Mouse (Mus musculus) megakaryocyte, adult 5-6 weeks (primary cell): Measurements from ENCODE around the gene Nup188. TPM values are rescaled to one million over a fixed set of nuclear protein-coding genes. Genes with fewer than 3 reads are reported as not detected.
A peak's percentile ranks its signal among the peaks of the same experiment; 100 is the strongest.

ENCODE experiments used
- ATAC-seq: 2 replicates; pipeline ENCODE4 v1.8.0; 2016; ENCODE audit warnings: mild to moderate bottlenecking, inconsistent platforms; ENCODE audit not compliant: poor library complexity, severe bottlenecking
- total RNA-seq, 2 experiments: library from RNA; stranded (forward) in 1 of 2; stranded (reverse) in 1 of 2; fragments of 153-499, 151-499 nt in 1 of 2; fragments of 221-1000, 200-1000 nt in 1 of 2; gene quantifications; 2 replicates each; pipeline versions ENCODE4 v1.2.3 to v1.2.4; 2015 to 2017

Gene Nup188
- total RNA-seq, 2 experiments from 2014 or later = 11.1 to 18.7 TPM

- ATAC-seq = no peak
Measured at GRCm38 (mm10) chr2:30256616-30257350, 29.4 kb upstream of the Nup188 start.

- ATAC-seq = peak; percentile 43; the same call in 1 of the 2 replicates
Measured at GRCm38 (mm10) chr2:30257699-30258460, 28.3 kb upstream of the Nup188 start.

GRCm38 (mm10) chr2:30258600-30258999 is 27.6 kb upstream of the Nup188 start:
- no peak for ATAC-seq

DNA sequence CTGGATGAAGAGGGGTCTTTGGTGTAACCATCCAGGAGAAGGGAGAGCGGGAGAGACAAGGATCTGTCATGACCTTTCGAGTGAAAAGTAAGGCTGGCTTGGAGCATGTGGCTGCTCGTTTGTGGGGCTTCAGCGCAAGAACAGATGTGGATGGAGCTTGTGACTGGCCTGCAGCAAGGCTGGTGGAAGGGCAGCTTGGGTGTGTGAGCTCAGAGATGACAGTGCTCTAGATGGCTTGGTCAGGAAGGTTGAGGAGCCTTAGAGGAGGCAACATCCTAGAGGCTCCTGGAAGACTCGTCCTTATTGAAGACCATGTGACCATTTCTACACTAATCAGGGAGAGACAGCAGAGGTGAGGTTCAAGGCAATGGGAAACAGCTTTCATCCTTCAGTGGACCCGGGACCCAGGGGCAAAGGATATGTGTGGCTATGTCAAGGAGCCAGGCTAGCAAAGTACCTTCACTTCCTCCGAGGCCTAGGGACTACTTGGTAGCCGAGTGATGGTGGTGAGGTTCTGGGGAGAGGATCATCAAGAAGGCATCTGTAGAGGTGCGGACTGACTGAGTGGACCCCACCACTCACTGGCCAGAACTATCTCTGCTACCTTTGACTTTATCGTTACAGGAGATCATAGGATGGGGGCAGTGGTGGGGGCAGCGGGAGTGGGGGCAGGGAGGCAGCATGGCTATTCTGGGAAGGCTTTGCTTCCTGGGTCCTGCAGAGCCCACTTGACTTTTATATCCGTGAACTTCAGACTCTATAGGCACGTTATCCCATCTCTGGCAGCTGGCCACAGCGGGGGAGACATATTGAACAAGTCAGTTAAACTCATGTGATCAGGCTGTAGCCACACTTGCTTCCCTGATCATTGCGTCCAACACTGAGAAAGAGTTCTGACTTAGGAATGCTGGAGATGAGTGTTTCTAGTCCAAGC is 26.8 kb upstream of the Nup188 start:
- no peak for ATAC-seq

- ATAC-seq = no peak
Measured at GRCm38 (mm10) chr2:30261064-30261736, 25.0 kb upstream of the Nup188 start.

GRCm38 (mm10) chr2:30261921-30262839 is 24.0 kb upstream of the Nup188 start:
- ATAC-seq = no peak

- ATAC-seq = no peak
Measured at GRCm38 (mm10) chr2:30262840-30263441, 23.3 kb upstream of the Nup188 start.

- no peak for ATAC-seq
Measured at GRCm38 (mm10) chr2:30263811-30264210, 22.4 kb upstream of the Nup188 start.

- no peak for ATAC-seq
Measured at GRCm38 (mm10) chr2:30264671-30265519, 21.3 kb upstream of the Nup188 start.

- ATAC-seq = no peak
Measured at GRCm38 (mm10) chr2:30265767-30266253, 20.4 kb upstream of the Nup188 start, which contains the start of gene Phyhd1. Phyhd1 (plus strand) TSS chr2:30266203.

DNA sequence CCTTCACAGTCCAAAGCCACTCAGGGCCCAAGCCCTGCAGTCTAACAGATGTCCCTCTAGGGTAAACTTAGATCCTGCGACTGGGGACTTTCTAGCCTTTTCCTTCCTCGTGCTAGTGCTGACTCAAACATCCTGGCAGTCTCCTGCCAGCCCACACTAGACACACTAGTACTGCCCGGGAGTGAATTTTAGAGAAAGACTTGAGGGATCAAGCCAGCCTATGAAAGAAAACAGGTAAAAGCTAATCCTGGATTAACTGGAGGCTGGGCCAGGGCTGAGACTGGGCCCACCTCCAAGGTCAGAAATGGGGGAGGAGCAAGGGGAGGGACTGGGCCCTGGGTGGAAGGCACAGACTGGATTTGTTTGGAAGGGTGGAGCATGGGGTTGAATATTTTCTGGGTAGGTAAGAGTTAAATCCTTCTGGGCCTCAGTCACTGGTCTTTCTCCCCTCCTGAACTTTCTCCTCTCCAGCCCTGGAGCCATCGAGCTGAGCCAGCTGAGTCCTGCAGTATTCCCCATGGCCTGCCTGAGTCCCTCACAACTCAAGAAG is 19.7 kb upstream of the Nup188 start:
- ATAC-seq = no peak

GRCm38 (mm10) chr2:30267466-30267865 is 18.7 kb upstream of the Nup188 start:
- no peak for ATAC-seq

GRCm38 (mm10) chr2:30268371-30268770 is 17.8 kb upstream of the Nup188 start:
- no peak for ATAC-seq

DNA sequence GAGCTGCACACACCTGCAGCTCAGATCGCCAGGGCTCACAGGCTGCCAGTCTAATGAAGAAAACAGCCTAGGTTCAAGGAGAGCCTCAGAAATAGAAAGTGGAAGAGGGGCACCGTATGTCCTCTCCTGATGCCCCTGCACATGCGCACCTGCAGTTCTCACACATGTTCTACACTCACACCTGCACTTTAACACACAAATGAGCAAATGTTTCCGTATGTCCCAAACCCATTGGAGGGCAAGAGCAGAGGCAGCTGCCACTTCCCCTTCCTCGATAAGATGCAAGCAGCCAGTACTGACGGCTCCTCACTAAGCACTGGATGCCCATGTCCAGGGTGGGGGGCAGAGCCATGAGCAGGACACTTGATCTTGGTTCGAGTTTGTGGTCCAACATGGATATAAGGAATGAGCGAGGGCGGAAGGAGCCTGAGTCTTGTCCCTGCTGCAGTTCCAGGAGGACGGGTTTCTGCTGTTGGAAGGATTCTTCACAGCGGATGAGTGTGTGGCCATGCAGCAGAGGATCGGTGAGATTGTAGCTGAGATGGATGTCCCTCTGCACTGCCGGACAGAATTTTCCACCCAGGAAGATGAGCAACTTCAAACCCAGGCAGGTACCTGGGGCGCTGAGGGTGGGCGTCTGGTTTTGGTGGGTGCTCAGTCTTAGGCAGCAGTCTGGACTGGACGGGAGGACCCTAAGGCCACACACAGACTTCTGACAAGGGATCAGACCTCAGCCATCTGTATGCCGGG is 16.8 kb upstream of the Nup188 start:
- peak; percentile 7; the same call in 1 of the 2 replicates for ATAC-seq

GRCm38 (mm10) chr2:30270134-30270533 is 16.1 kb upstream of the Nup188 start:
- peak; percentile 83 for ATAC-seq

DNA sequence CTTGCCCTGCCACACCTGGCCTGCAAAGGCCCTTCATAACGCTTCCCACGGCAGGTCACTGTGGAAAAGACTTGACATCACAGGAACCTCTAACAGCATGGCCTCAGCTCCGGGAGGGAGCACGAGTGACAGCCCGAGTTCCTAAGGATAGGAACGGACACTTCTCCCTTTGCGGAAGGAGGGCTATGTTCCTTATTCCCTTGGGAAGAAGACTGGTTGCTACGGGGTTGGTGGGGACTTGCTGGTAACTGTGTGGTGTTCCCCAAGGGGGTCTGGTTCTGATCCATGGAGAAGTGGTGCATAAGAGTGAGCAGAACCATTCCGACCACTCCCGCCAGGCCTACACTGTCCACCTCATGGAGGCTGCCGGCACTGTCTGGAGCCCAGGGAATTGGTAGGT is 5.5 kb upstream of the Nup188 start, which contains the start of gene Gm28038:
Gm28038 (plus strand) TSS at position 301 of the 400 bp plus-strand sequence.
- ATAC-seq = no peak

- no peak for ATAC-seq
Measured at GRCm38 (mm10) chr2:30281651-30282050, 4.5 kb upstream of the Nup188 start.
